9 mouse cellular contexts compared by ENCODE assay signal in the genomic region with DNA sequence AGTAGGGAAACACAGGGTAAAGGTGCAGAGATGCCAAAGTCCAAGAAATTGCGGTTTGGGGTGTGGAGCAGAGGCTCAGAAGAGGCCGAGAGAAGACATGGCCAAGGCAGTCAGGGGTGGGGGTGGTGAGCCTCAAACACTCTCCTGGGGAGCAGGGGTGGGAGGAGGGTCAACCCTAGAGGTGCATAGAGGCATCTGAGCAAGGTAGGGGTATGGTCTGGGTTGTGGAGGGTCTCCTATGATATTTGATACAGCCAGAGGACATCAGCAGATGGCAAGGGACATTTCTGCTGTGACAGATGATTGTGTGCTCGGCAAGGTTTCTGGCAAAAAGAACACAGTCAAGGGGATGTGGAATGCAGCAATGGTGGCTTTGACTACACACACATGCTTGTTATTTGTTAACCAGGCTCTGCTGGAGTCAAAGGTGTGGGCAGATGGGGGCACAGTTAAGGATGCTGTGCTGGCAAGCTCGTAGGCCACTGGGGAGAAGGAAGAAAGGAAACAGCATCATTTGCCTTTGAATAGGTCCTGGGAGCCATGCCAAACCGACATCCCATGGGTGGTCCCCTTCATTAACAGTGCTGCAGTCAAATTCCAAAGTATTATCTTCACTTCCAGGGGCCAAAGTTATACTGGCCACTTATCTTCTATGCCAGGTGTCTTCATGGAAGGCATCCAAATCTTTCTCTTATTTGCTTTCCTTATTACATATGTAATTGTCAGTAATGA. TPM values are rescaled to one million over a fixed set of nuclear protein-coding genes. Genes with fewer than 3 reads are reported as not detected.
DNase-seq lines count a peak whose midpoint lies in the region; ATAC-seq and TF ChIP-seq lines count a peak whose summit lies in the region.
"Had no signal": no experiment of that assay in that cellular context is flagged by ENCODE, and none has a peak within 500 bp of the region (broad histone marks: within the 10 kb centered on the region; RNA-seq: fewer than 3 reads in every experiment).

No protein-coding gene starts in this region.

- no peak overlapping the region for H3K27ac ChIP-seq in kidney, embryonic 14.5 days (ENCODE audit: low read depth, low read length)
- H3K27ac ChIP-seq in kidney, adult 2 months (ENCODE audit: insufficient read depth, low read depth, low read length): no peak overlapping the region
- H3K27ac ChIP-seq: liver, embryonic 14.5 days had no signal

- H3K4me1 ChIP-seq in kidney, embryonic 14.5 days (ENCODE audit: control insufficient read depth, insufficient read depth, low read length): 0 out of 2 replicates have a peak, but pooled peaks cover 3% of the 10 kb centered on the region
- no peaks in the 10 kb centered on the region for H3K4me1 ChIP-seq in kidney, adult 2 months (ENCODE audit: control insufficient read depth, insufficient read depth, low read length)

- 36% methylated on average over 5 of the region's 5 CpGs for WGBS in kidney, embryonic 14.5 days
- WGBS in kidney, adult 2 months: 41% methylated on average over 5 of the region's 5 CpGs

- no peak for ATAC-seq in kidney, embryonic 14.5 days (ENCODE audit: low FRiP score, low TSS enrichment)
- peak; percentile 50 for ATAC-seq in Patski
- ATAC-seq in megakaryocyte-erythroid progenitor cell, adult 5-6 weeks (replicated peaks; ENCODE audit: low FRiP score, low TSS enrichment, poor library complexity, severe bottlenecking): peak; percentile 92

- TF ChIP-seq CTCF in Patski (IDR thresholded peaks at IDR 0.05): no peak
- TF ChIP-seq CTCF in kidney, adult 2 months (conservative IDR thresholded peaks at IDR 0.05; ENCODE audit: insufficient read depth, insufficient read length, low read depth, low read length): no peak

- no peak overlapping the region for H3K4me3 ChIP-seq in kidney, embryonic 14.5 days (ENCODE audit: low read length)
- no peak overlapping the region for H3K4me3 ChIP-seq in kidney, adult 2 months (ENCODE audit: insufficient read depth, low read depth, low read length)

- POLR2A ChIA-PET in Patski (lab: Charles Lee): no interaction called here

- H3K36me3 ChIP-seq in kidney, embryonic 14.5 days (ENCODE audit: control insufficient read depth, insufficient read depth, low read length): no peaks in the 10 kb centered on the region
- H3K36me3 ChIP-seq in kidney, adult 2 months (ENCODE audit: control insufficient read depth, insufficient read depth, low read length): no peaks in the 10 kb centered on the region

- no peaks in the 10 kb centered on the region for H3K27me3 ChIP-seq in kidney, embryonic 14.5 days (ENCODE audit: control insufficient read depth, insufficient read depth, low read length)
- H3K27me3 ChIP-seq in Patski: no peaks in the 10 kb centered on the region
- no peaks in the 10 kb centered on the region for H3K27me3 ChIP-seq in kidney, adult 2 months (replicated peaks; ENCODE audit: control insufficient read depth, insufficient read depth, low read length)

- in situ Hi-C loops in Patski (cut with MboI; ENCODE audit: low pct_unique_long_range_greater_than_20kb): no loop called here

- DNase-seq in kidney, adult 11 months: peak; percentile 15
- peak; percentile 95 for DNase-seq in Patski (ENCODE audit: low read depth, low spot score)
- peak; percentile 44 for DNase-seq in kidney, adult 2 months
- DNase-seq in yolk sac, embryonic 10.5 days (ENCODE audit: low spot score): no peak
- DNase-seq in urinary bladder, postnatal 14 days (ENCODE audit: low spot score): no peak
- DNase-seq in ovary, adult 18-20 months (ENCODE audit: low spot score): no peak

- TF ChIP-seq POLR2A in kidney, adult 2 months (IDR thresholded peaks at IDR 0.05; ENCODE audit: low read depth, low read length): no peak

- CTCF ChIA-PET in Patski (lab: Charles Lee): no interaction called here

- no peak overlapping the region for H3K9ac ChIP-seq in kidney, embryonic 14.5 days (ENCODE audit: low read depth, low read length)
- H3K9ac ChIP-seq: liver, embryonic 14.5 days had no signal

- no peaks in the 10 kb centered on the region for H3K9me3 ChIP-seq in kidney, embryonic 14.5 days (ENCODE audit: control insufficient read depth, low read length)

- H3K4me2 ChIP-seq in kidney, embryonic 14.5 days (replicated peaks; ENCODE audit: low read depth, low read length): no peak overlapping the region

RNA-seq across cellular contexts. Expression of a gene that starts 2.4 kb away (rescaled TPM):
- 25.6 and 27.4 TPM in 2 replicates for polyA plus RNA-seq in kidney, embryonic 14.5 days (2014; fragmentation: Nextera tagmentation; extraction: Ambion mirVana)
- 67.8 TPM for polyA plus RNA-seq in Patski (2021)
- 8.1 and 11.9 TPM in 2 replicates for polyA plus RNA-seq in kidney, adult 2 months (2012; rRNA removed)
- 28.8 and 28.9 TPM in 2 replicates for total RNA-seq in megakaryocyte-erythroid progenitor cell, adult 5-6 weeks (2014; fragmentation: Nextera tagmentation)
- total RNA-seq in megakaryocyte-erythroid progenitor cell, adult 5-6 weeks (2017): 27.7 and 55.6 TPM in 2 replicates

RNA-seq across cellular contexts. Expression of a gene that starts 37.7 kb away (rescaled TPM):
- polyA plus RNA-seq in kidney, embryonic 14.5 days (2014; fragmentation: Nextera tagmentation; extraction: Ambion mirVana): 12.6 and 12.7 TPM in 2 replicates
- 22.5 TPM for polyA plus RNA-seq in Patski (2021)
- polyA plus RNA-seq in kidney, adult 2 months (2012; rRNA removed): 9.5 and 13.1 TPM in 2 replicates
- total RNA-seq in megakaryocyte-erythroid progenitor cell, adult 5-6 weeks (2014; fragmentation: Nextera tagmentation): not detected in 2 replicates
- total RNA-seq in megakaryocyte-erythroid progenitor cell, adult 5-6 weeks (2017): not detected in 2 replicates

Comparison
In these comparisons a context has a peak if more than half of its experiments do, and no peak if none do; other contexts are left out.
1. DNase-seq: peak in kidney, adult 11 months (single experiment), Patski (single experiment) and kidney, adult 2 months (single experiment); none in yolk sac, embryonic 10.5 days (single experiment), urinary bladder, postnatal 14 days (single experiment) and ovary, adult 18-20 months (single experiment).